Mouse (Mus musculus) G1E (cell line): ENCODE results near the gene Sema3c.

Experiments used
- CTCF ChIP-seq: IDR thresholded peaks from 2 replicates; pipeline ENCODE4 v1.5.1; 2012; ENCODE audit warnings: low read depth, low read length, inconsistent platforms, mixed read lengths
- GATA1 ChIP-seq: IDR thresholded peaks from 2 replicates; pipeline ENCODE4 v1.6.1; 2012; ENCODE audit warnings: borderline replicate concordance, low read length, inconsistent platforms, mixed read lengths
- GATA2 ChIP-seq: IDR thresholded peaks from 2 replicates; pipeline ENCODE4 v1.6.1; 2012; ENCODE audit warnings: low read depth, low read length, inconsistent platforms, borderline replicate concordance
- POLR2AphosphoS5 ChIP-seq: IDR thresholded peaks from 2 replicates; pipeline ENCODE4 v1.6.1; 2012; ENCODE audit warnings: low read depth, low read length, inconsistent platforms; ENCODE audit not compliant: insufficient replicate concordance
- TAL1 ChIP-seq: conservative IDR thresholded peaks from 2 replicates; pipeline ENCODE4 v1.6.1; 2012; ENCODE audit warnings: low read depth, low read length, inconsistent platforms, mixed read lengths

- TF ChIP-seq POLR2AphosphoS5 (no peak), CTCF (no peak), GATA1 (no peak), TAL1 (no peak), GATA2 (no peak)
These were observed 124.8 kb downstream of the Sema3c start for GRCm38 (mm10) chr5:17698905-17699304.
